Mouse (Mus musculus) kidney, postnatal 14 days (tissue): ENCODE measurements around the gene Snca.
A peak's percentile ranks its signal among the peaks of the same experiment; 100 is the strongest.

Source experiments
- DNase-seq: peaks from one replicate; pipeline ENCODE4 v3.0.0; 2022; ENCODE audit warnings: mixed read lengths

Snca gene

GRCm38 (mm10) chr6:60709997-60710471 is 119.6 kb downstream of the Snca start:
- no peak for DNase-seq

GRCm38 (mm10) chr6:60698072-60698471 is 131.6 kb downstream of the Snca start:
- no peak for DNase-seq

GRCm38 (mm10) chr6:60687048-60687447 is 142.6 kb downstream of the Snca start:
- DNase-seq = peak; percentile 5

- DNase-seq = peak; percentile 31
These were observed 147.4 kb downstream of the Snca start for GRCm38 (mm10) chr6:60682233-60682632.
